Mouse (Mus musculus) myocyte (in vitro differentiated cells): ENCODE results near the gene 1700088E04Rik. TPM values are rescaled to one million over a fixed set of nuclear protein-coding genes. Genes with fewer than 3 reads are reported as not detected.

ENCODE experiments used
- H3K27me3 ChIP-seq: one replicate; pipeline ENCODE4 v1.6.1; 2011; ENCODE audit not compliant: control insufficient read depth, insufficient read depth, insufficient read length
- H3K36me3 ChIP-seq: one replicate; pipeline ENCODE4 v1.6.1; 2011; ENCODE audit not compliant: control insufficient read depth, insufficient read depth
- H3K4me2 ChIP-seq: one replicate; pipeline ENCODE4 v1.6.1; 2011; ENCODE audit warnings: low read depth, control low read depth
- H3K4me3 ChIP-seq: one replicate; pipeline ENCODE4 v1.5.1; 2011; ENCODE audit warnings: mild to moderate bottlenecking, control low read depth, moderate library complexity
- H3K79me2 ChIP-seq: one replicate; pipeline ENCODE4 v1.6.1; 2011; ENCODE audit not compliant: control insufficient read depth, insufficient read depth
- H3ac ChIP-seq: one replicate; pipeline ENCODE4 v1.6.1; 2011; ENCODE audit not compliant: control insufficient read depth, insufficient read length
- CEBPB ChIP-seq: IDR thresholded peaks from 2 replicates; pipeline ENCODE4 v1.6.1; 2011; ENCODE audit warnings: mild to moderate bottlenecking, moderate library complexity; ENCODE audit not compliant: poor library complexity, insufficient read depth, severe bottlenecking
- E2F4 ChIP-seq: IDR thresholded peaks from one replicate; pipeline ENCODE4 v1.6.1; 2011; ENCODE audit warnings: mild to moderate bottlenecking, control low read depth, moderate library complexity; ENCODE audit not compliant: insufficient read depth
- MAX ChIP-seq: IDR thresholded peaks from one replicate; pipeline ENCODE4 v1.6.1; 2011; ENCODE audit warnings: low read depth, mild to moderate bottlenecking, control low read depth
- MYOD1 ChIP-seq, 3 experiments: IDR thresholded peaks; one replicate each; pipeline ENCODE4 v1.6.1; 2011; ENCODE audit warnings: control low read depth in 2 of 3, low read depth in 2 of 3, mild to moderate bottlenecking in 2 of 3, moderate library complexity in 1 of 3; ENCODE audit not compliant: insufficient read length in 2 of 3, control insufficient read depth in 1 of 3
- MYOG ChIP-seq, 3 experiments: IDR thresholded peaks; one replicate each; pipeline ENCODE4 v1.6.1; 2011; ENCODE audit warnings: control low read depth in 2 of 3, low read depth in 2 of 3, mild to moderate bottlenecking in 2 of 3; ENCODE audit not compliant: insufficient read length in 2 of 3, control insufficient read depth in 1 of 3, insufficient read depth in 1 of 3
- POLR2A ChIP-seq: IDR thresholded peaks from one replicate; pipeline ENCODE4 v1.6.1; 2011; ENCODE audit warnings: low read depth, mild to moderate bottlenecking, control low read depth, moderate library complexity; ENCODE audit not compliant: insufficient read length
- POLR2AphosphoS2 ChIP-seq: IDR thresholded peaks from one replicate; pipeline ENCODE4 v1.6.1; 2011; ENCODE audit warnings: low read depth, control low read depth; ENCODE audit not compliant: insufficient read length
- REST ChIP-seq: IDR thresholded peaks from one replicate; pipeline ENCODE4 v1.6.1; 2011; ENCODE audit warnings: mild to moderate bottlenecking, control low read depth, moderate library complexity; ENCODE audit not compliant: insufficient read depth, insufficient read length
- SRF ChIP-seq: IDR thresholded peaks from one replicate; pipeline ENCODE4 v1.6.1; 2011; ENCODE audit warnings: low read depth; ENCODE audit not compliant: control insufficient read depth, insufficient read length
- TCF12 ChIP-seq: IDR thresholded peaks from one replicate; pipeline ENCODE4 v1.6.1; 2011; ENCODE audit warnings: mild to moderate bottlenecking, control low read depth; ENCODE audit not compliant: poor library complexity, insufficient read depth, severe bottlenecking
- TCF3 ChIP-seq: IDR thresholded peaks from one replicate; pipeline ENCODE4 v1.6.1; 2011; ENCODE audit warnings: low read depth, control low read depth; ENCODE audit not compliant: insufficient read length
- USF1 ChIP-seq: IDR thresholded peaks from one replicate; pipeline ENCODE4 v1.6.1; 2011; ENCODE audit warnings: low read depth, mild to moderate bottlenecking, control low read depth, moderate library complexity
- polyA plus RNA-seq: library from polyadenylated mRNA; unstranded; fragments of >200 nt; fragmentation: generic; extraction: Trizol; gene quantifications from one replicate; pipeline ENCODE4 v1.2.1, GENCODE M21; 2012; ENCODE audit warnings: missing spikeins

The 1700088E04Rik gene
- polyA plus RNA-seq, 1 experiment = 15.2 TPM

DNA sequence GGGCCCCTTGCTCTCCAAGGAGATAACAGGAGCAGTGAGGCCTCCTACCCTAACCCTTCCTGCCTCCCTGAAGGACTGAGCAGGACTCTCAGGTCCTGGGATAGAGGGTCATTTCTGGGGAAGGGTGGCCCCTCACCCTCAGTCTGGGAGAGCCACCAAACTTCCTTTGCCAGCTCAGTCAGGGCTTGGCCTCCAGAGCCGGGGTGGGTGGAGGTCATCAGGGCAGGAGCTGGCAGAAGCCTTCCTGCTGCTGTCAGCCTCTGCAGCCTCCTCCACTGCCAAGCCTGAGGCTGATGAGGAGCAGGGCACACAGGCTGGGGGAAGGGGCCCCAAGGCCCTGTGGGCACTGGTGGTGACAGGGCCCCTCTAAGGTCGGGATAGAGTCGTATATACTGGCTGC, 14.5 kb upstream of the 1700088E04Rik start:
- Histone ChIP-seq H3K4me2 (no peak overlapping the region), H3ac (no peak overlapping the region), H3K4me3 (no peak overlapping the region), H3K79me2 (no peaks in the 10 kb centered on the region), H3K36me3 (no peaks in the 10 kb centered on the region), H3K27me3 (peaks cover 47% of the 10 kb centered on the region)
- no peak for TF ChIP-seq TCF12
- no peak for TF ChIP-seq CEBPB
- no peak for TF ChIP-seq USF1
- no peak for TF ChIP-seq E2F4
- no peak for TF ChIP-seq POLR2A
- TF ChIP-seq SRF = no peak
- TF ChIP-seq POLR2AphosphoS2 = no peak
- TF ChIP-seq MYOG (IDR thresholded peaks at IDR 0.05; ENCODE audit: control insufficient read depth in 1 of 3, insufficient read depth in 1 of 3, insufficient read length in 2 of 3, low read depth in 2 of 3) = no peak
- no peak for TF ChIP-seq REST
- no peak for TF ChIP-seq MYOD1 (IDR thresholded peaks at IDR 0.05; ENCODE audit: control insufficient read depth in 1 of 3, insufficient read length in 2 of 3, low read depth in 2 of 3)

DNA sequence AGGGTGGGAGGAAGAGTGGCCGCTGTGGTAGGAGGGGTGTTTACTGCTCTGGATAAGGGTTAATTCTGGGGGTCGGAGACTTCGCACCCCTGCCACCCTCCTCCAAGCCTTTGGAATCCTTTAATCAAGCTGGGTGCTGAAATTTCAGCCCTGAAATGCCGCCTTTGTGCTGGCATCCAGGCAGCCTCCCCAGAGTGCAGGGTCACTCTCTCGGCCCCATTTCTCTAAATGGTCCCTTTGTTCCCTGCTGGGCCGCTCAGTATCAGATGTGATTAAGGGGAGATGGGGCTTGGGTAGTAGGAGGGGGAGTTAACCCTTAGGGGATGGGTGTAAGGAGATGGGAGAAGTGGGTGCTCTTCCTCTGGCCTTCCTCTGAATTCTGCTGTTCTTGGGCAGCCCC, 11.7 kb upstream of the 1700088E04Rik start:
- TF ChIP-seq USF1 (no peak), CEBPB (no peak), E2F4 (no peak), POLR2AphosphoS2 (no peak), POLR2A (no peak), REST (no peak), MYOG (IDR thresholded peaks at IDR 0.05; ENCODE audit: control insufficient read depth in 1 of 3, insufficient read depth in 1 of 3, insufficient read length in 2 of 3, low read depth in 2 of 3) (no peak), TCF3 (no peak), TCF12 (no peak), MYOD1 (IDR thresholded peaks at IDR 0.05; ENCODE audit: control insufficient read depth in 1 of 3, insufficient read length in 2 of 3, low read depth in 2 of 3) (no peak), SRF (no peak), MAX (no peak)
- no peak overlapping the region for H3K4me3 ChIP-seq
- peaks cover 18% of the 10 kb centered on the region for H3K27me3 ChIP-seq
- no peak overlapping the region for H3ac ChIP-seq
- H3K36me3 ChIP-seq = peaks cover 10% of the 10 kb centered on the region
- H3K79me2 ChIP-seq = no peaks in the 10 kb centered on the region
- H3K4me2 ChIP-seq = no peak overlapping the region

DNA sequence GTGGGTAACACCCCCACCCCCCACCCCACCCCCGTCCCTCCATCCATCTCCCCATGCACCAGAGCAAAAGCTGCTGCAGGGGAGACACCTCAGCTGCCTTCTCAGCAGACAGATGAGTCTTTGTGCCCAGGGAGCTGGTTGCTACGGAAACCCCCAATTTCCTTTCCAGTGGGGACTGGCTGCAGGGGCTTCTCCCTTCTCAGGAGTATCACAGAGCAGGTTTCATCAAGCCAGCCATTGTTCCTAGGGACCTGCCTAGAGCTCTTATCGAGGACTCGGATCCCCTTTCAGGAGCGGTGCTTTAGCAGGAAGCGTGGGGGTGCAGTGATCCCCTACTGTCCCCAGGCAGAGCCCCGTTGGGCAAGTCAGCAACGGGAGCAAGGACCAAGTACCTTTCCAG, 10.8 kb upstream of the 1700088E04Rik start:
- no peak overlapping the region for H3ac ChIP-seq
- no peak for TF ChIP-seq MYOG (IDR thresholded peaks at IDR 0.05; ENCODE audit: control insufficient read depth in 1 of 3, insufficient read depth in 1 of 3, insufficient read length in 2 of 3, low read depth in 2 of 3)
- TF ChIP-seq MAX = no peak
- no peak for TF ChIP-seq TCF12
- no peak for TF ChIP-seq MYOD1 (IDR thresholded peaks at IDR 0.05; ENCODE audit: control insufficient read depth in 1 of 3, insufficient read length in 2 of 3, low read depth in 2 of 3)
- TF ChIP-seq REST = no peak
- TF ChIP-seq POLR2A = no peak
- TF ChIP-seq E2F4 = no peak
- no peak overlapping the region for H3K4me3 ChIP-seq
- H3K36me3 ChIP-seq = peaks cover 16% of the 10 kb centered on the region
- no peak overlapping the region for H3K4me2 ChIP-seq
- no peaks in the 10 kb centered on the region for H3K79me2 ChIP-seq
- H3K27me3 ChIP-seq = peaks cover 10% of the 10 kb centered on the region

DNA sequence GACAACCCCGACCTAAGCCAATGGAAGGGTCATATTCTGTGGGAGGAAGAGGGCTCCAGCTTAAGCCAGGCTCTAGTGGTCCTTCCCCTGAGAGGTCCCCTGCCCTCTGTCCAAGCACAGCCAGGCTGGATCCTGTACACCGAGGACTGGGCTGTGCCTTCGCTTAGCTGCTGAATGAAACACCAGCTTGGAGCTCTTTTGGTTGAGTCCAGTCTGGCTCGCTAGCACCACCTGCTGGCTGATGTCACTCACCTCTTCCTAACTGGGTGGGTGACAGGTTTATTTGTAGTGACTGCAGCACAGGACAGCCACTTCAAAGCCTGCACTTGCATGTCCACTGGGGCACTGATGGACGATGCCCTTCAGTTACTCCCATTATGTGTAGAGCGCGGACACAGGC, 7.5 kb upstream of the 1700088E04Rik start:
- Histone ChIP-seq H3K4me2 (no peak overlapping the region), H3K4me3 (no peak overlapping the region), H3K27me3 (no peaks in the 10 kb centered on the region), H3K79me2 (peaks cover 3% of the 10 kb centered on the region), H3K36me3 (peaks cover 16% of the 10 kb centered on the region), H3ac (no peak overlapping the region)
- no peak for TF ChIP-seq USF1
- TF ChIP-seq MYOG (IDR thresholded peaks at IDR 0.05; ENCODE audit: control insufficient read depth in 1 of 3, insufficient read depth in 1 of 3, insufficient read length in 2 of 3, low read depth in 2 of 3) = no peak
- no peak for TF ChIP-seq POLR2AphosphoS2
- no peak for TF ChIP-seq REST
- no peak for TF ChIP-seq MAX
- TF ChIP-seq E2F4 = no peak
- no peak for TF ChIP-seq TCF12
- no peak for TF ChIP-seq MYOD1 (IDR thresholded peaks at IDR 0.05; ENCODE audit: control insufficient read depth in 1 of 3, insufficient read length in 2 of 3, low read depth in 2 of 3)
- no peak for TF ChIP-seq SRF
- no peak for TF ChIP-seq TCF3
- TF ChIP-seq POLR2A = no peak
- TF ChIP-seq CEBPB = no peak

DNA sequence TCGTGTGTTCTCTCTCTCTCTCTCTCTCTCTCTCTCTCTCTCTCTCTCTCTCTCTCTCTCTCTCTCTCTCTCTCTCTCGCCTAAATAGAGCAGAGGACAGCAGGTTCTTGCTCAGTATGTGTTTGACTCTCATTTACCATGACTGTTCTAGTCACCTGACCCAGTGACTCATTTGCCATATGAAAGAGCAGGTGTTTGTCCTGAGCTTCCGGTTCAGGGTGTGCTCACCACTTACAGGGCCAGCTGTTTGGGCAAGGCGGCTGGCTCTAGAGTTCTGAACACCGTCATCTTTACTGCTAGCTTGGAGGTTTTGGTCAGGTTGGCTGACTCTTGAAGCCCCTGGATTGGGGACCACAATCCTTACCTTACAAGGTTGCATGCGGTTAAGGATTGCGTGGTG, 4.5 kb upstream of the 1700088E04Rik start:
- Histone ChIP-seq H3K79me2 (peaks cover 21% of the 10 kb centered on the region), H3K4me3 (no peak overlapping the region), H3K27me3 (no peaks in the 10 kb centered on the region), H3K36me3 (peaks cover 16% of the 10 kb centered on the region), H3K4me2 (no peak overlapping the region), H3ac (no peak overlapping the region)
- no peak for TF ChIP-seq E2F4
- TF ChIP-seq MYOG (IDR thresholded peaks at IDR 0.05; ENCODE audit: control insufficient read depth in 1 of 3, insufficient read depth in 1 of 3, insufficient read length in 2 of 3, low read depth in 2 of 3) = peak; percentile 7 to 71 (median 22)
- TF ChIP-seq MYOD1 (IDR thresholded peaks at IDR 0.05; ENCODE audit: control insufficient read depth in 1 of 3, insufficient read length in 2 of 3, low read depth in 2 of 3) = peak in 2 of 3 experiments; percentile 21 to 71
- no peak for TF ChIP-seq SRF
